Mouse (Mus musculus) midbrain, embryonic 16.5 days (tissue): ENCODE measurements around the gene Ric1. TPM values are rescaled to one million over a fixed set of nuclear protein-coding genes. Genes with fewer than 3 reads are reported as not detected.

Experiments
- ATAC-seq: fragments of 200-750 bp; cut with Nextera tagmentation; 2 replicates; pipeline ENCODE4 v1.8.0; 2017; ENCODE audit warnings: moderate TSS enrichment
- H3K27ac ChIP-seq: fragments of 300-500 bp; sonication (generic); 2 replicates; pipeline ENCODE4 v1.5.1; 2014; ENCODE audit warnings: mild to moderate bottlenecking, low read length, mixed read lengths
- H3K27me3 ChIP-seq: fragments of 300-500 bp; sonication (generic); 2 replicates; pipeline ENCODE4 v1.6.1; 2014; ENCODE audit warnings: low read depth, low read length, mixed read lengths; ENCODE audit not compliant: control insufficient read depth, insufficient read depth
- H3K36me3 ChIP-seq: fragments of 300-500 bp; sonication (generic); 2 replicates; pipeline ENCODE4 v1.6.1; 2014; ENCODE audit warnings: mild to moderate bottlenecking, low read length, moderate library complexity, mixed read lengths; ENCODE audit not compliant: control insufficient read depth, insufficient read depth
- H3K4me1 ChIP-seq: fragments of 300-500 bp; sonication (generic); 2 replicates; pipeline ENCODE4 v1.6.1; 2014; ENCODE audit warnings: mild to moderate bottlenecking, low read length, mixed read lengths; ENCODE audit not compliant: control insufficient read depth, insufficient read depth
- H3K4me2 ChIP-seq: fragments of 300-500 bp; sonication (generic); 2 replicates; pipeline ENCODE4 v1.6.1; 2014; ENCODE audit warnings: mild to moderate bottlenecking, low read length, mixed read lengths
- H3K4me3 ChIP-seq: fragments of 300-500 bp; sonication (generic); 2 replicates; pipeline ENCODE4 v1.5.1; 2014; ENCODE audit warnings: low read depth, mild to moderate bottlenecking, low read length, moderate library complexity, mixed read lengths
- H3K9ac ChIP-seq: fragments of 300-500 bp; sonication (generic); 2 replicates; pipeline ENCODE4 v1.6.1; 2014; ENCODE audit warnings: low read depth, low read length, mixed read lengths
- H3K9me3 ChIP-seq: fragments of 300-500 bp; sonication (generic); replicated peaks from 2 replicates; pipeline ENCODE4 v1.6.1; 2014; ENCODE audit warnings: mild to moderate bottlenecking, low read length, mixed read lengths; ENCODE audit not compliant: control insufficient read depth, poor library complexity, severe bottlenecking
- WGBS: fragments of 180-500 bp; shearing (Covaris S2); extraction: QIAGEN DNeasy Blood & Tissue Kit; methylation state at CpG from one replicate; pipeline ENCODE4 v1.1.7; 2014; 5-methylcytosine and 5-hydroxymethylcytosine counted together
- polyA plus RNA-seq: library from polyadenylated mRNA; unstranded; fragments of >200 nt; fragmentation: Nextera tagmentation; extraction: Ambion mirVana; gene quantifications from 2 replicates; pipeline ENCODE4 v1.2.1, GENCODE M21; 2015

Ric1 gene
- 12.4 and 12.6 TPM in 2 replicates for polyA plus RNA-seq

GRCm38 (mm10) chr19:29521637-29522435, at the start of gene Ric1:
Gene Ric1, plus strand, starts transcription at chr19:29522282.
- H3K27ac ChIP-seq, result peak within 1 kb of the TSS; percentile 91
- H3K36me3 ChIP-seq, result no peaks in the 10 kb centered on the region
- peak within 1 kb of the TSS; percentile 92 for H3K9ac ChIP-seq
- H3K4me2 ChIP-seq, result peak within 1 kb of the TSS; percentile 96
- no peaks in the 10 kb centered on the region for H3K9me3 ChIP-seq
- H3K27me3 ChIP-seq, result no peaks in the 10 kb centered on the region
- H3K4me1 ChIP-seq, result peaks cover 14% of the 10 kb centered on the region
- WGBS, result under 1% methylated on average over 63 of the region's 80 CpGs
- peak; percentile 99 for ATAC-seq
- peak within 1 kb of the TSS; percentile 88 for H3K4me3 ChIP-seq

GRCm38 (mm10) chr19:29472424-29472823, 49.7 kb upstream of the Ric1 start:
- no peak for ATAC-seq
- Histone ChIP-seq H3K4me1 (no peaks in the 10 kb centered on the region), H3K27me3 (no peaks in the 10 kb centered on the region), H3K4me3 (no peak overlapping the region), H3K9ac (no peak overlapping the region), H3K9me3 (no peaks in the 10 kb centered on the region), H3K27ac (no peak overlapping the region), H3K4me2 (no peak overlapping the region), H3K36me3 (no peaks in the 10 kb centered on the region)
- WGBS, result 87% methylated on average over 8 of the region's 8 CpGs

GRCm38 (mm10) chr19:29472946-29473345, 49.1 kb upstream of the Ric1 start:
- Histone ChIP-seq H3K27ac (no peak overlapping the region), H3K36me3 (no peaks in the 10 kb centered on the region), H3K4me3 (no peak overlapping the region), H3K27me3 (no peaks in the 10 kb centered on the region), H3K9me3 (no peaks in the 10 kb centered on the region), H3K4me2 (no peak overlapping the region), H3K4me1 (no peaks in the 10 kb centered on the region), H3K9ac (no peak overlapping the region)
- 92% methylated on average over 5 of the region's 5 CpGs for WGBS
- no peak for ATAC-seq

GRCm38 (mm10) chr19:29474803-29475202, 47.3 kb upstream of the Ric1 start:
- H3K9me3 ChIP-seq, result no peaks in the 10 kb centered on the region
- no peak overlapping the region for H3K27ac ChIP-seq
- H3K4me2 ChIP-seq, result no peak overlapping the region
- H3K4me1 ChIP-seq, result no peaks in the 10 kb centered on the region
- H3K36me3 ChIP-seq, result no peaks in the 10 kb centered on the region
- no peak overlapping the region for H3K4me3 ChIP-seq
- no peak overlapping the region for H3K9ac ChIP-seq
- H3K27me3 ChIP-seq, result no peaks in the 10 kb centered on the region
- WGBS, result 61% methylated on average over 2 of the region's 2 CpGs
- ATAC-seq, result no peak

GRCm38 (mm10) chr19:29475210-29475620, 46.9 kb upstream of the Ric1 start:
- no peak for ATAC-seq
- WGBS, result 90% methylated on average over 4 of the region's 4 CpGs
- Histone ChIP-seq H3K27ac (no peak overlapping the region), H3K36me3 (no peaks in the 10 kb centered on the region), H3K4me2 (no peak overlapping the region), H3K27me3 (no peaks in the 10 kb centered on the region), H3K4me3 (no peak overlapping the region), H3K9ac (no peak overlapping the region), H3K9me3 (no peaks in the 10 kb centered on the region), H3K4me1 (no peaks in the 10 kb centered on the region)

GRCm38 (mm10) chr19:29478598-29478997, 43.5 kb upstream of the Ric1 start:
- Histone ChIP-seq H3K4me2 (no peak overlapping the region), H3K27ac (no peak overlapping the region), H3K9ac (no peak overlapping the region), H3K36me3 (no peaks in the 10 kb centered on the region), H3K4me3 (no peak overlapping the region), H3K4me1 (no peaks in the 10 kb centered on the region), H3K9me3 (no peaks in the 10 kb centered on the region), H3K27me3 (no peaks in the 10 kb centered on the region)
- no peak for ATAC-seq
- WGBS, result 48% methylated on average over 4 of the region's 4 CpGs

GRCm38 (mm10) chr19:29481578-29481977, 40.5 kb upstream of the Ric1 start:
- Histone ChIP-seq H3K4me1 (no peaks in the 10 kb centered on the region), H3K9ac (no peak overlapping the region), H3K4me2 (no peak overlapping the region), H3K9me3 (no peaks in the 10 kb centered on the region), H3K27me3 (no peaks in the 10 kb centered on the region), H3K36me3 (no peaks in the 10 kb centered on the region), H3K27ac (no peak overlapping the region), H3K4me3 (no peak overlapping the region)
- ATAC-seq, result no peak
- WGBS, result 62% methylated on average over 6 of the region's 6 CpGs

GRCm38 (mm10) chr19:29482148-29482547, 39.9 kb upstream of the Ric1 start:
- no peaks in the 10 kb centered on the region for H3K36me3 ChIP-seq
- H3K27ac ChIP-seq, result no peak overlapping the region
- 67% methylated on average over 5 of the region's 5 CpGs for WGBS
- H3K27me3 ChIP-seq, result no peaks in the 10 kb centered on the region
- H3K4me2 ChIP-seq, result no peak overlapping the region
- H3K9ac ChIP-seq, result no peak overlapping the region
- H3K9me3 ChIP-seq, result no peaks in the 10 kb centered on the region
- ATAC-seq, result no peak
- no peak overlapping the region for H3K4me3 ChIP-seq
- H3K4me1 ChIP-seq, result no peaks in the 10 kb centered on the region

GRCm38 (mm10) chr19:29482637-29483036, 39.4 kb upstream of the Ric1 start:
- H3K4me1 ChIP-seq, result no peaks in the 10 kb centered on the region
- H3K9ac ChIP-seq, result no peak overlapping the region
- WGBS, result 34% methylated on average over 3 of the region's 3 CpGs
- no peaks in the 10 kb centered on the region for H3K9me3 ChIP-seq
- no peaks in the 10 kb centered on the region for H3K36me3 ChIP-seq
- H3K4me2 ChIP-seq, result no peak overlapping the region
- ATAC-seq, result no peak
- no peak overlapping the region for H3K4me3 ChIP-seq
- no peak overlapping the region for H3K27ac ChIP-seq
- H3K27me3 ChIP-seq, result no peaks in the 10 kb centered on the region
